Mouse (Mus musculus): ENCODE data around the gene Otop2. TPM values are rescaled to one million over a fixed set of nuclear protein-coding genes. Genes with fewer than 3 reads are reported as not detected.

The Otop2 gene
- polyA plus RNA-seq, 1 experiment from 2014 or later = not detected

DNA sequence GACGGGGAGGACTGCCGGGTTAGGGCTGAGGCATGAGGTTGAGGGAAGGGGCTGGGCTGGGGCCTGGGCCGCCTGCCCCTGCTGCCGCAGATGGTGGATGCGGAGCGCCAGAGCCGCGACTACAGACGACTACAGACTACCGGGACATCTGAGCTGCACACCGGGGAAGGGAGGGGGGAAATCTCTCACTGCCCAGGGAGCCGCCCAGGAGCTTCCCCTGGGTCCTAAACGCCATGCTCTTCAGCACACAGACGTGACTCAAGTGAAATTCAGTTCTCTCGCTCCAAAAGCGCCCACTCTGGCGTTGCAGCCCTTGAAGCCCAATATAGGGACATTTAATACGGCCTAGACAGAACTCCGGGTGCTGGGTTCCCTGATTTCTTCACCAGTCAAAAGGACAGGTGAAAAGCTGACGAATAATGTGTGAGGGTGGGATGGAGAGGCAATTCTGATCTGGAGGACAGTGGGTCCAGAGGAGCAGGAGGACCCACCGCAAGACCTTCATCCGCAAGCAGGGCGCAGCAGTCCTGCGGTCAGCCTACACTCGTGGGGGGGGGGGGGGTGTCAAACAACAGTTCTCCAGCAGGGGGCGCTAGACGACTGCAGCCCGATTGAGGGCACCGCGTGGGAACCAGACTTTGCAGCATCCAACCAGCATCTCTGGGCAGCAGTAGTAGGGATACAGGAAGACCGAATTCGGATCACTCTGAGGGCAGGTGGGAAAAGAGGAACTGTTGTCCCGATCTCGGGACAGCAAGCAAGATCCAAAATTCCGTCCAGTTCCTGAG, 15.1 kb downstream of the Otop2 start, which contains the start of gene Ush1g:
TSS of gene Ush1g (minus strand) at position 136 of the 788 bp plus-strand sequence.
- 3% methylated on average over 35 of the region's 35 CpGs for WGBS (ENCODE audit: insufficient replicate concordance)
- H3K4me1 ChIP-seq (ENCODE audit: control insufficient read depth, insufficient read depth, low read length) = peaks cover 12% of the 10 kb centered on the region
- peak within 1 kb of the TSS; percentile 32 for H3K4me2 ChIP-seq
- H3K27ac ChIP-seq (ENCODE audit: low read depth, low read length) = no peak within 1 kb of the TSS
- no peak for ATAC-seq (replicated peaks; ENCODE audit: insufficient number of reproducible peaks, low FRiP score, low TSS enrichment)
- no peaks in the 10 kb centered on the region for H3K9me3 ChIP-seq (replicated peaks; ENCODE audit: control insufficient read depth, low read length)
- peak within 1 kb of the TSS; percentile 13; the same call in 1 of the 2 replicates for H3K4me3 ChIP-seq (ENCODE audit: low read depth, low read length)
- no peak within 1 kb of the TSS for H3K9ac ChIP-seq (ENCODE audit: low read depth, low read length)
- H3K36me3 ChIP-seq (ENCODE audit: control insufficient read depth, insufficient read depth, low read length) = no peaks in the 10 kb centered on the region
- H3K27me3 ChIP-seq (ENCODE audit: control insufficient read depth, insufficient read depth, low read length) = peaks cover 87% of the 10 kb centered on the region

DNA sequence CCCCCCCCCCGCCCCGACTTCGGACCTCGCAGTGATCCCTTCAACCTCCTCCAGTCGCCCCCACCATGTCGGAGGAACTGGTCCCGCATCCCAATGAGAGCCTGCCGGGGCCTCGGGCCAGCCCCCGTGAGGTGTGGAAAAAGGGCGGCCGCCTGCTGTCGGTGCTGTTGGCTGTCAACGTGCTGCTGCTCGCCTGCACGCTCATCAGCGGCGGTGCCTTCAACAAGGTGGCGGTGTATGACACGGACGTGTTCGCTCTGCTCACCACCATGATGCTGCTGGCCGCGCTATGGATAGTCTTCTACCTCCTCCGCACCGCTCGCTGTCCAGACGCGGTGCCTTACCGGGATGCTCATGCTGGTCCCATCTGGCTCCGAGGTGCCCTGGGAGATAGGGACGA, 16.4 kb downstream of the Otop2 start:
- H3K9me3 ChIP-seq (replicated peaks; ENCODE audit: control insufficient read depth, low read length) = no peaks in the 10 kb centered on the region
- no peak overlapping the region for H3K4me2 ChIP-seq
- 19% methylated on average over 32 of the region's 32 CpGs for WGBS (ENCODE audit: insufficient replicate concordance)

DNA sequence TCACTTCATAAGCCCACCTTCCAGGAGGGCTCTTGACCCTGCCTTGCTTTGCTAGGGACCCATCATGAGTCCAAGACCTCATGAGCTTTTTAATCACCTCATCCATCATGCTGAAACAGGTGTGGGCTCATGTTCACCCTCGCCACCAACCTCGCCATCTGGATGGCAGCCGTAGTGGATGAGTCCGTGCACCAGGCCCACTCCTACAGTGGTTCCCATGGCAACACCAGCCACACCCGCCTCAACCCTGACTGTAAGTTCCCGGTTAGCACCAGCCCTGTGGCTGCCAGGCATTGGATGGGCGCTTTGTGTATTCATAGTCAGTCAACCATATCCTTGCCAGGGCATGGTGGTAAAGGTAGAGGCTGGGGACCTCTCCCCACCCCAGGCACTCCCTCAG, 19.8 kb downstream of the Otop2 start:
- Histone ChIP-seq H3K27ac (ENCODE audit: low read depth, low read length) (no peak overlapping the region), H3K36me3 (ENCODE audit: control insufficient read depth, insufficient read depth, low read length) (no peaks in the 10 kb centered on the region), H3K9me3 (replicated peaks; ENCODE audit: control insufficient read depth, low read length) (no peaks in the 10 kb centered on the region), H3K27me3 (ENCODE audit: control insufficient read depth, insufficient read depth, low read length) (peaks cover 73% of the 10 kb centered on the region), H3K4me2 (no peak overlapping the region; the same call in 1 of the 2 replicates), H3K9ac (ENCODE audit: low read depth, low read length) (no peak overlapping the region), H3K4me3 (ENCODE audit: low read depth, low read length) (no peak overlapping the region), H3K4me1 (ENCODE audit: control insufficient read depth, insufficient read depth, low read length) (peaks cover 4% of the 10 kb centered on the region; the same call in 1 of the 2 replicates)
- no peak for ATAC-seq (replicated peaks; ENCODE audit: insufficient number of reproducible peaks, low FRiP score, low TSS enrichment)
- 68% methylated on average over 7 of the region's 7 CpGs for WGBS (ENCODE audit: insufficient replicate concordance)

More for the DNA sequence above, 16.4 kb downstream of the Otop2 start:
- no peak for ATAC-seq (replicated peaks; ENCODE audit: insufficient number of reproducible peaks, low FRiP score, low TSS enrichment)
- H3K27me3 ChIP-seq (ENCODE audit: control insufficient read depth, insufficient read depth, low read length) = peaks cover 80% of the 10 kb centered on the region
- no peak overlapping the region for H3K27ac ChIP-seq (ENCODE audit: low read depth, low read length)
- H3K4me1 ChIP-seq (ENCODE audit: control insufficient read depth, insufficient read depth, low read length) = peaks cover 12% of the 10 kb centered on the region
- H3K36me3 ChIP-seq (ENCODE audit: control insufficient read depth, insufficient read depth, low read length) = no peaks in the 10 kb centered on the region
- no peak overlapping the region for H3K4me3 ChIP-seq (ENCODE audit: low read depth, low read length)
- H3K9ac ChIP-seq (ENCODE audit: low read depth, low read length) = no peak overlapping the region

- 68% methylated on average over 15 of the region's 15 CpGs for WGBS (ENCODE audit: insufficient replicate concordance)
- Histone ChIP-seq H3K36me3 (ENCODE audit: control insufficient read depth, insufficient read depth, low read length) (no peaks in the 10 kb centered on the region), H3K9me3 (replicated peaks; ENCODE audit: control insufficient read depth, low read length) (no peaks in the 10 kb centered on the region), H3K4me1 (ENCODE audit: control insufficient read depth, insufficient read depth, low read length) (no peaks in the 10 kb centered on the region), H3K27ac (ENCODE audit: low read depth, low read length) (no peak overlapping the region), H3K4me2 (no peak overlapping the region), H3K9ac (ENCODE audit: low read depth, low read length) (no peak overlapping the region), H3K27me3 (ENCODE audit: control insufficient read depth, insufficient read depth, low read length) (peaks cover 74% of the 10 kb centered on the region), H3K4me3 (ENCODE audit: low read depth, low read length) (no peak overlapping the region)
- ATAC-seq (replicated peaks; ENCODE audit: insufficient number of reproducible peaks, low FRiP score, low TSS enrichment) = no peak
Observed at GRCm38 (mm10) chr11:115329339-115329738, 22.4 kb downstream of the Otop2 start.

DNA sequence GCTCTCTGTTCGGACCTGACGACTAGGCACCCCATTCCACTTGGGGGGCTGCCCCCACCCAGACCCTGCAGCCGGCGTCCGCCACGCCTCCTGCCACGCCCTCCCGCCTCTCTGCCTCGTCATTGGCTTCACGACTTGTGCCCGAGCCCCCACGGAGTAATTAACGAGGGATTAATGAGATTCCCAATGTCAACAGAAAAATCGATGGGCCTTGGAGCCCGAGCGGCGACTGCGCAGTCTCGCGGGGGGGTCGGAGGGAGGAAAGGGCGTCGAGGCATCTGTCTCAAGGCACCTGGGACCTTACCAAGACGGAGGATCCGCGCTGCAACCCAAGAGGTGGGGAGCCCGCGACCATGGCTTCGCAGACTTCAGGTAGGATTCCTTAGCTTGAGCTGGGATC, 27.6 kb downstream of the Otop2 start, which contains the start of gene Otop3:
TSS of gene Otop3 (plus strand) at position 201 of the 400 bp plus-strand sequence.
- Histone ChIP-seq H3K4me3 (ENCODE audit: low read depth, low read length) (no peak within 1 kb of the TSS), H3K9ac (ENCODE audit: low read depth, low read length) (no peak within 1 kb of the TSS), H3K36me3 (ENCODE audit: control insufficient read depth, insufficient read depth, low read length) (no peaks in the 10 kb centered on the region), H3K4me1 (ENCODE audit: control insufficient read depth, insufficient read depth, low read length) (no peaks in the 10 kb centered on the region), H3K4me2 (no peak within 1 kb of the TSS), H3K27me3 (ENCODE audit: control insufficient read depth, insufficient read depth, low read length) (peaks cover 91% of the 10 kb centered on the region), H3K9me3 (replicated peaks; ENCODE audit: control insufficient read depth, low read length) (no peaks in the 10 kb centered on the region), H3K27ac (ENCODE audit: low read depth, low read length) (no peak within 1 kb of the TSS)
- no peak for ATAC-seq (replicated peaks; ENCODE audit: insufficient number of reproducible peaks, low FRiP score, low TSS enrichment)
- 2% methylated on average over 29 of the region's 29 CpGs for WGBS (ENCODE audit: insufficient replicate concordance)

- ATAC-seq (replicated peaks; ENCODE audit: insufficient number of reproducible peaks, low FRiP score, low TSS enrichment) = no peak
- no peak overlapping the region for H3K4me3 ChIP-seq (ENCODE audit: low read depth, low read length)
- H3K36me3 ChIP-seq (ENCODE audit: control insufficient read depth, insufficient read depth, low read length) = no peaks in the 10 kb centered on the region
- H3K27ac ChIP-seq (ENCODE audit: low read depth, low read length) = no peak overlapping the region
- H3K4me2 ChIP-seq = no peak overlapping the region
- peaks cover 87% of the 10 kb centered on the region for H3K27me3 ChIP-seq (ENCODE audit: control insufficient read depth, insufficient read depth, low read length)
- 57% methylated on average over 12 of the region's 12 CpGs for WGBS (ENCODE audit: insufficient replicate concordance)
- no peaks in the 10 kb centered on the region for H3K4me1 ChIP-seq (ENCODE audit: control insufficient read depth, insufficient read depth, low read length)
- H3K9me3 ChIP-seq (replicated peaks; ENCODE audit: control insufficient read depth, low read length) = no peaks in the 10 kb centered on the region
- H3K9ac ChIP-seq (ENCODE audit: low read depth, low read length) = no peak overlapping the region
Observed at GRCm38 (mm10) chr11:115335223-115335622, 28.3 kb downstream of the Otop2 start.

- Histone ChIP-seq H3K36me3 (ENCODE audit: control insufficient read depth, insufficient read depth, low read length) (no peaks in the 10 kb centered on the region), H3K27ac (ENCODE audit: low read depth, low read length) (no peak overlapping the region), H3K4me1 (ENCODE audit: control insufficient read depth, insufficient read depth, low read length) (no peaks in the 10 kb centered on the region), H3K4me2 (no peak overlapping the region), H3K9ac (ENCODE audit: low read depth, low read length) (no peak overlapping the region), H3K4me3 (ENCODE audit: low read depth, low read length) (no peak overlapping the region), H3K27me3 (ENCODE audit: control insufficient read depth, insufficient read depth, low read length) (peaks cover 87% of the 10 kb centered on the region), H3K9me3 (replicated peaks; ENCODE audit: control insufficient read depth, low read length) (no peaks in the 10 kb centered on the region)
- ATAC-seq (replicated peaks; ENCODE audit: insufficient number of reproducible peaks, low FRiP score, low TSS enrichment) = no peak
- 16% methylated on average over 6 of the region's 6 CpGs for WGBS (ENCODE audit: insufficient replicate concordance)
Observed at GRCm38 (mm10) chr11:115336115-115336514, 29.2 kb downstream of the Otop2 start.

DNA sequence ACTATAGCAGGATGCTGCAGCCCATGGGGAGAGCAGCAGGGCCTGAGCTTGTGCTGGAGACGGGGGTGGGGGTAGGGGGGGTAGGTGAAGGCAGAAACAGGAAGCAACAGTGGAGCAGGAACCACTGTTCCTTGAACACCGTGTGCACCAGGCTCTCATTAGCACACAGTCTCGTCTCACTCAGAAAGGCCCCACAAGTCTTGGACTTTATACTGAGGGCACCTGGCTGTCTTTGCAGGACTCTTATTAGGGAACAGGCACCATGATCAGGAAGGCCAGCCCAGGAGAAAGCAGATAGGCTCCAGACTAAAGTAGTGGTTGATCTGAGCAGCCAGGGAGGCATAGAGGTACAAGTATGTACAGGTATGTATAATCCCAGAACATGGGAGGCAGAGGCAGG, 30.4 kb downstream of the Otop2 start:
- Histone ChIP-seq H3K9me3 (replicated peaks; ENCODE audit: control insufficient read depth, low read length) (no peaks in the 10 kb centered on the region), H3K36me3 (ENCODE audit: control insufficient read depth, insufficient read depth, low read length) (no peaks in the 10 kb centered on the region), H3K4me3 (ENCODE audit: low read depth, low read length) (no peak overlapping the region), H3K4me1 (ENCODE audit: control insufficient read depth, insufficient read depth, low read length) (no peaks in the 10 kb centered on the region), H3K4me2 (no peak overlapping the region), H3K27me3 (ENCODE audit: control insufficient read depth, insufficient read depth, low read length) (peaks cover 77% of the 10 kb centered on the region), H3K9ac (ENCODE audit: low read depth, low read length) (no peak overlapping the region), H3K27ac (ENCODE audit: low read depth, low read length) (no peak overlapping the region)
- WGBS (ENCODE audit: insufficient replicate concordance) = 43% methylated on average over 3 of the region's 3 CpGs
- ATAC-seq (replicated peaks; ENCODE audit: insufficient number of reproducible peaks, low FRiP score, low TSS enrichment) = no peak

DNA sequence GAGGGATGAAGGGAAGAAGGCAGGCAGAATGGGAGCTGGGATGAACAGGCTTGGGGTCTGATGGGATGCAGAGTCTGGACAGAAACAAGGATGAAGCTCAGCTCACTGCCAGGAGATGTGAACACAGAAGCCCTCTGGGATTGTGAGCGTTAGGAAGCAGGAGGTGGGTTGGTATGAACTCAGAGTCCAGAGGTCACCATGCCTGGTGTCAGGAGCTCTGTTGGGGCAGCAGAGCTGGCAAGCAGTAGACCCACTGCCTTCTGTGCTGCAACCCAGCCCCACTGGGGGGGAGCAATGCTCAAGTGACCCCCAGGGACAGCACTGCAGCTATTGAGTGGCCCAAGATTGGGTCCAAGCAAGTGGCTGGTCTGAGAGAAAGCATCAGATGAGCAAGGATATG, 30.9 kb downstream of the Otop2 start:
- Histone ChIP-seq H3K36me3 (ENCODE audit: control insufficient read depth, insufficient read depth, low read length) (no peaks in the 10 kb centered on the region), H3K9ac (ENCODE audit: low read depth, low read length) (no peak overlapping the region), H3K4me2 (no peak overlapping the region), H3K27me3 (ENCODE audit: control insufficient read depth, insufficient read depth, low read length) (peaks cover 73% of the 10 kb centered on the region), H3K27ac (ENCODE audit: low read depth, low read length) (no peak overlapping the region), H3K9me3 (replicated peaks; ENCODE audit: control insufficient read depth, low read length) (no peaks in the 10 kb centered on the region), H3K4me3 (ENCODE audit: low read depth, low read length) (no peak overlapping the region), H3K4me1 (ENCODE audit: control insufficient read depth, insufficient read depth, low read length) (no peaks in the 10 kb centered on the region)
- WGBS (ENCODE audit: insufficient replicate concordance) = 57% methylated on average over 1 of the region's 1 CpGs
- no peak for ATAC-seq (replicated peaks; ENCODE audit: insufficient number of reproducible peaks, low FRiP score, low TSS enrichment)

Measured in heart, embryonic 11.5 days (tissue).